In genomic region chr5:135960909-135961635, GRCm38 (mm10) we compare ENCODE assay signal across 9 mouse cellular contexts. TPM values are rescaled to one million over a fixed set of nuclear protein-coding genes. Genes with fewer than 3 reads are reported as not detected.
A peak's percentile ranks its signal among the peaks of the same experiment; 100 is the strongest.
DNase-seq lines count a peak whose midpoint lies in the region; ATAC-seq lines count a peak whose summit lies in the region.
"Had no signal": no experiment of that assay in that cellular context is flagged by ENCODE, and none has a peak within 500 bp of the region (broad histone marks: within the 10 kb centered on the region; RNA-seq: fewer than 3 reads in every experiment).

No protein-coding gene starts in this region.

- H3K36me3 ChIP-seq in megakaryocyte, embryonic 14.5 days (replicated peaks; ENCODE audit: low read length) = peaks cover 14% of the 10 kb centered on the region
- no peaks in the 10 kb centered on the region for H3K36me3 ChIP-seq in limb, embryonic 15.5 days
- no peaks in the 10 kb centered on the region for H3K36me3 ChIP-seq in stomach, embryonic 15.5 days

- peak overlapping the region; percentile 97; the same call in 1 of the 2 replicates for H3K27ac ChIP-seq in limb, embryonic 15.5 days
- 0 out of 2 replicates have a peak overlapping the region, but pooled peaks have one; percentile 89 for H3K27ac ChIP-seq in stomach, embryonic 15.5 days

- no peak for ATAC-seq in megakaryocyte, adult 5-6 weeks (ENCODE audit: poor library complexity, severe bottlenecking)
- no peak for ATAC-seq in limb, embryonic 15.5 days (ENCODE audit: insufficient number of reproducible peaks, low FRiP score, low TSS enrichment, low read depth)
- no peak for ATAC-seq in stomach, embryonic 15.5 days (ENCODE audit: insufficient read depth, low FRiP score, low read depth)

- 95% methylated on average over 15 of the region's 15 CpGs for WGBS in limb, embryonic 15.5 days
- WGBS in stomach, embryonic 15.5 days = 96% methylated on average over 15 of the region's 15 CpGs

- H3K4me2 ChIP-seq in limb, embryonic 15.5 days = no peak overlapping the region; the same call in 1 of the 2 replicates
- H3K4me2 ChIP-seq in stomach, embryonic 15.5 days = peak overlapping the region; percentile 96; the same call in 1 of the 2 replicates

- H3K4me1 ChIP-seq in megakaryocyte, embryonic 14.5 days = peaks cover 74% of the 10 kb centered on the region
- H3K4me1 ChIP-seq in limb, embryonic 15.5 days = peaks cover 35% of the 10 kb centered on the region
- peaks cover 26% of the 10 kb centered on the region for H3K4me1 ChIP-seq in stomach, embryonic 15.5 days

- H3K9ac ChIP-seq in limb, embryonic 15.5 days = no peak overlapping the region
- H3K9ac ChIP-seq in stomach, embryonic 15.5 days = no peak overlapping the region

- peaks cover 3% of the 10 kb centered on the region for H3K27me3 ChIP-seq in megakaryocyte, embryonic 14.5 days (replicated peaks)
- H3K27me3 ChIP-seq in limb, embryonic 15.5 days = no peaks in the 10 kb centered on the region
- H3K27me3 ChIP-seq in stomach, embryonic 15.5 days (replicated peaks) = no peaks in the 10 kb centered on the region

- H3K4me3 ChIP-seq in megakaryocyte, embryonic 14.5 days (replicated peaks) = peak overlapping the region; percentile 97
- H3K4me3 ChIP-seq in limb, embryonic 15.5 days = no peak overlapping the region
- H3K4me3 ChIP-seq in stomach, embryonic 15.5 days (replicated peaks) = peak overlapping the region; percentile 66; the same call in 1 of the 2 replicates

- no peaks in the 10 kb centered on the region for H3K9me3 ChIP-seq in megakaryocyte, embryonic 14.5 days
- no peaks in the 10 kb centered on the region for H3K9me3 ChIP-seq in limb, embryonic 15.5 days
- H3K9me3 ChIP-seq in stomach, embryonic 15.5 days = no peaks in the 10 kb centered on the region

- peak; percentile 69 for DNase-seq in cerebellum, adult 9-11 months
- DNase-seq in cerebellum, adult 18-20 months = no peak
- no peak for DNase-seq in ovary, adult 18-20 months (ENCODE audit: low spot score)
- DNase-seq in right cerebral cortex, postnatal 25 days = no peak

RNA-seq across cellular contexts. Expression of gene Ssc4d, which starts 13.3 kb away (rescaled TPM):
- 5.0 and 13.7 TPM in 2 replicates for polyA plus RNA-seq in megakaryocyte, embryonic 14.5 days (2012; ENCODE audit: insufficient read depth, low replicate concordance)
- total RNA-seq in megakaryocyte, adult 5-6 weeks (2015) = 17.1 and 19.9 TPM in 2 replicates
- 6.0 and 7.4 TPM in 2 replicates for total RNA-seq in megakaryocyte, adult 5-6 weeks (2017)
- polyA plus RNA-seq in limb, embryonic 15.5 days (2015; fragmentation: Nextera tagmentation; extraction: Ambion mirVana) = 2.0 and 2.1 TPM in 2 replicates
- 3.4 TPM in 2 replicates for polyA plus RNA-seq in stomach, embryonic 15.5 days (2015; fragmentation: Nextera tagmentation; extraction: Ambion mirVana)

RNA-seq across cellular contexts. Expression of gene Zp3, which starts 18.8 kb away (rescaled TPM):
- polyA plus RNA-seq in megakaryocyte, embryonic 14.5 days (2012; ENCODE audit: insufficient read depth, low replicate concordance) = not detected in 2 replicates
- total RNA-seq in megakaryocyte, adult 5-6 weeks (2015) = 0.20 TPM in 1 of 2 replicates, not detected in the other
- not detected in 2 replicates for total RNA-seq in megakaryocyte, adult 5-6 weeks (2017)
- 0.17 and 0.44 TPM in 2 replicates for polyA plus RNA-seq in limb, embryonic 15.5 days (2015; fragmentation: Nextera tagmentation; extraction: Ambion mirVana)
- polyA plus RNA-seq in stomach, embryonic 15.5 days (2015; fragmentation: Nextera tagmentation; extraction: Ambion mirVana) = 1.7 TPM in 2 replicates
- total RNA-seq: left cerebral cortex, postnatal 10 days had no signal

RNA-seq across cellular contexts. Expression of gene Ywhag, which starts 26.7 kb away (rescaled TPM):
- 121 and 148 TPM in 2 replicates for polyA plus RNA-seq in megakaryocyte, embryonic 14.5 days (2012; ENCODE audit: insufficient read depth, low replicate concordance)
- total RNA-seq in megakaryocyte, adult 5-6 weeks (2015) = 124 and 141 TPM in 2 replicates
- total RNA-seq in megakaryocyte, adult 5-6 weeks (2017) = 72.4 and 88.1 TPM in 2 replicates
- polyA plus RNA-seq in limb, embryonic 15.5 days (2015; fragmentation: Nextera tagmentation; extraction: Ambion mirVana) = 162 and 168 TPM in 2 replicates
- polyA plus RNA-seq in stomach, embryonic 15.5 days (2015; fragmentation: Nextera tagmentation; extraction: Ambion mirVana) = 167 and 173 TPM in 2 replicates

RNA-seq across cellular contexts. Expression of gene Dtx2, which starts 33.5 kb away (rescaled TPM):
- 23.7 and 30.1 TPM in 2 replicates for polyA plus RNA-seq in megakaryocyte, embryonic 14.5 days (2012; ENCODE audit: insufficient read depth, low replicate concordance)
- 26.3 and 30.3 TPM in 2 replicates for total RNA-seq in megakaryocyte, adult 5-6 weeks (2015)
- 10.9 and 12.4 TPM in 2 replicates for total RNA-seq in megakaryocyte, adult 5-6 weeks (2017)
- 35.5 and 36.2 TPM in 2 replicates for polyA plus RNA-seq in limb, embryonic 15.5 days (2015; fragmentation: Nextera tagmentation; extraction: Ambion mirVana)
- 22.9 and 25.4 TPM in 2 replicates for polyA plus RNA-seq in stomach, embryonic 15.5 days (2015; fragmentation: Nextera tagmentation; extraction: Ambion mirVana)
